Mouse (Mus musculus) heart, adult 2 months (tissue): ENCODE measurements around the gene Wnk4. TPM values are rescaled to one million over a fixed set of nuclear protein-coding genes. Genes with fewer than 3 reads are reported as not detected.

ENCODE experiments used
- DNase-seq, 2 experiments: peaks; one replicate each; pipeline ENCODE4 v3.0.0; 2021
- H3K27ac ChIP-seq: fragments of 200-600 bp; 2 replicates; pipeline ENCODE4 v1.8.1; 2022
- H3K27me3 ChIP-seq: fragments of 200-500 bp; 2 replicates; pipeline ENCODE4 v1.6.1; 2012; ENCODE audit warnings: mild to moderate bottlenecking, low read length, inconsistent platforms, mixed read lengths; ENCODE audit not compliant: control insufficient read depth, insufficient read depth
- H3K36me3 ChIP-seq: fragments of 200-500 bp; 2 replicates; pipeline ENCODE4 v1.6.1; 2012; ENCODE audit warnings: low read length, inconsistent platforms; ENCODE audit not compliant: control insufficient read depth, insufficient read depth
- H3K4me1 ChIP-seq: fragments of 200-500 bp; 2 replicates; pipeline ENCODE4 v1.6.1; 2011; ENCODE audit warnings: low read length; ENCODE audit not compliant: control insufficient read depth, insufficient read depth
- H3K4me3 ChIP-seq: fragments of 200-600 bp; 2 replicates; pipeline ENCODE4 v1.8.1; 2022
- H3K79me2 ChIP-seq: fragments of 200-500 bp; replicated peaks from 2 replicates; pipeline ENCODE4 v1.6.1; 2012; ENCODE audit warnings: mild to moderate bottlenecking, inconsistent platforms, low read length, moderate library complexity, mixed read lengths; ENCODE audit not compliant: control insufficient read depth, insufficient read depth
- H3K9ac ChIP-seq: fragments of 200-500 bp; 2 replicates; pipeline ENCODE4 v1.6.1; 2012; ENCODE audit warnings: low read depth, mild to moderate bottlenecking, control low read depth, inconsistent platforms, low read length, mixed read lengths
- CTCF ChIP-seq: fragments of 200-600 bp; IDR thresholded peaks from 2 replicates; pipeline ENCODE4 v1.8.1; 2022; ENCODE audit warnings: antibody characterized with exemption, mild to moderate bottlenecking, moderate library complexity
- EP300 ChIP-seq: fragments of 200-500 bp; IDR thresholded peaks from 2 replicates; pipeline ENCODE4 v1.6.1; 2011; ENCODE audit warnings: low read depth, low read length, control low read depth; ENCODE audit not compliant: insufficient read depth
- POLR2A ChIP-seq: fragments of 200-500 bp; IDR thresholded peaks from 2 replicates; pipeline ENCODE4 v1.6.1; 2011; ENCODE audit warnings: mild to moderate bottlenecking, low read depth, low read length, control low read depth; ENCODE audit not compliant: insufficient read depth
- WGBS: fragments of 180-500 bp; shearing (Covaris S2); methylation state at CpG from one replicate; pipeline ENCODE4 v1.1.7; 2018; 5-methylcytosine and 5-hydroxymethylcytosine counted together
- intact Hi-C: fragments of 180-260 bp; cut with DNase I; formaldehyde crosslinking; loops from one replicate; pipeline ENCODE4 v1.15.1; 2025
- polyA plus RNA-seq: library from polyadenylated mRNA; depleted of rRNA; stranded (reverse); fragments of >200 nt; gene quantifications from 2 replicates; pipeline ENCODE4 v1.2.3, GENCODE M21; 2012
- total RNA-seq, 2 experiments: library from RNA; stranded (reverse); gene quantifications; 2 replicates each; pipeline ENCODE4 v1.2.3; 2021

Wnk4 gene
- total and polyA plus RNA-seq, 3 experiments: 9.2 to 13.9 (median 12.6) TPM

GRCm38 (mm10) chr11:101300881-101301280 lies 40.5 kb downstream of the Wnk4 start:
- DNase-seq: no peak
- Histone ChIP-seq H3K4me3 (no peak overlapping the region; the same call in 1 of the 2 replicates), H3K9ac (no peak overlapping the region; the same call in 1 of the 2 replicates), H3K36me3 (peaks cover 3% of the 10 kb centered on the region), H3K4me1 (peaks cover 3% of the 10 kb centered on the region), H3K27me3 (no peaks in the 10 kb centered on the region), H3K27ac (no peak overlapping the region), H3K79me2 (peaks cover 6% of the 10 kb centered on the region; the same call in 1 of the 2 replicates)
- WGBS: 57% methylated on average over 7 of the region's 7 CpGs
- intact Hi-C loops: loop anchor here (10.0 kb wide), 1 partner anchor 306 kb away; no protein-coding TSS in a partner anchor
- TF ChIP-seq EP300 (no peak), CTCF (peak; percentile 26)

- Histone ChIP-seq H3K27me3 (no peaks in the 10 kb centered on the region), H3K79me2 (peaks cover 6% of the 10 kb centered on the region; the same call in 1 of the 2 replicates), H3K27ac (peak overlapping the region; percentile 70), H3K36me3 (peaks cover 3% of the 10 kb centered on the region), H3K4me3 (peak overlapping the region; percentile 82), H3K9ac (peak overlapping the region; percentile 85), H3K4me1 (peaks cover 3% of the 10 kb centered on the region)
- WGBS: 8% methylated on average over 26 of the region's 26 CpGs
- intact Hi-C loops: loop anchor here (1.0 to 10.0 kb wide), 2 partner anchors 89 to 307 kb away; no protein-coding TSS in a partner anchor
- no peak for DNase-seq
- TF ChIP-seq POLR2A: no peak
- TF ChIP-seq EP300: no peak
- TF ChIP-seq CTCF: no peak
Observed at GRCm38 (mm10) chr11:101301299-101302003, 41.1 kb downstream of the Wnk4 start.

GRCm38 (mm10) chr11:101302004-101302798 lies 41.8 kb downstream of the Wnk4 start, which contains the start of gene Becn1:
Gene Becn1, minus strand, starts transcription at chr11:101302286.
- peak within 1 kb of the TSS; percentile 82 for H3K4me3 ChIP-seq
- H3K27me3 ChIP-seq: no peaks in the 10 kb centered on the region
- peaks cover 3% of the 10 kb centered on the region for H3K4me1 ChIP-seq
- DNase-seq: peak; percentile 94 to 98
- peaks cover 6% of the 10 kb centered on the region; the same call in 1 of the 2 replicates for H3K79me2 ChIP-seq
- H3K36me3 ChIP-seq: peaks cover 3% of the 10 kb centered on the region
- intact Hi-C loops: loop anchor here (1.0 to 10.0 kb wide), 2 partner anchors 90 to 307 kb away; no protein-coding TSS in a partner anchor
- H3K9ac ChIP-seq: peak within 1 kb of the TSS; percentile 85
- 7% methylated on average over 39 of the region's 39 CpGs for WGBS
- H3K27ac ChIP-seq: peak within 1 kb of the TSS; percentile 70
- peak; percentile 71 for TF ChIP-seq POLR2A
- peak; percentile 89 for TF ChIP-seq EP300
- TF ChIP-seq CTCF: peak; percentile 100

GRCm38 (mm10) chr11:101307744-101308143 lies 47.4 kb downstream of the Wnk4 start:
- intact Hi-C loops: loop anchor here (10.0 kb wide), 1 partner anchor 313 kb away; no protein-coding TSS in a partner anchor
- Histone ChIP-seq H3K9ac (no peak overlapping the region), H3K4me3 (no peak overlapping the region)

DNA sequence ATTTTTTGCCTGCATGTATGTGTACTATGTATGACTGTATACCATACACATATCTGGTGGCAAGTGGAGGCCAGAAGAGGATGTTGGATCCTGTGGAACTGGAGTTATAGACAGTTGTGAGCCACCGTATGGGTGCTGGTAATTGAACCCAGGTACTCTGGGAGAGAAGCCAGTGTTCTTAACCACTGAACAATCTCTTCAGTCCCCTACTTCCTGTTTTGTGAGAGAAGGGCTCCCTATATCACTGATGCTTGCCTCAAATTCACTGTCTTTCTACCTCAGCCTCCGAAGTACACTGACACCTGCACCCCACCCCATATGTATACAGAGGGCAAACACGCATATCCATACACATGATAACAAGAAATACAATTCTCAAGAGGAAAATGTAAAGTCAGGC lies 50.7 kb downstream of the Wnk4 start:
- Histone ChIP-seq H3K9ac (no peak overlapping the region), H3K27me3 (no peaks in the 10 kb centered on the region), H3K36me3 (no peaks in the 10 kb centered on the region), H3K4me3 (no peak overlapping the region), H3K79me2 (no peaks in the 10 kb centered on the region), H3K4me1 (no peaks in the 10 kb centered on the region), H3K27ac (no peak overlapping the region)
- WGBS: 74% methylated on average over 3 of the region's 3 CpGs
- no peak for DNase-seq
- no peak for TF ChIP-seq POLR2A
- TF ChIP-seq EP300: no peak
- no peak for TF ChIP-seq CTCF
- intact Hi-C loops: no loop called here

More at GRCm38 (mm10) chr11:101307744-101308143, 47.4 kb downstream of the Wnk4 start:
- Histone ChIP-seq H3K36me3 (no peaks in the 10 kb centered on the region), H3K79me2 (no peaks in the 10 kb centered on the region), H3K4me1 (no peaks in the 10 kb centered on the region), H3K27ac (no peak overlapping the region), H3K27me3 (no peaks in the 10 kb centered on the region)
- TF ChIP-seq EP300 (no peak), CTCF (no peak), POLR2A (no peak)
- no peak for DNase-seq
- 34% methylated on average over 5 of the region's 5 CpGs for WGBS
